Mouse (Mus musculus): ENCODE data around the gene Xrn2. TPM values are rescaled to one million over a fixed set of nuclear protein-coding genes. Genes with fewer than 3 reads are reported as not detected.

Gene Xrn2
- total and polyA plus RNA-seq, 2 experiments from 2014 or later: 78.9 to 94.6 TPM

- H3K27me3 ChIP-seq (ENCODE audit: insufficient read depth, low read length): no peaks in the 10 kb centered on the region
- H3K36me3 ChIP-seq (ENCODE audit: insufficient read depth): peaks cover 21% of the 10 kb centered on the region
- H3K9me3 ChIP-seq (ENCODE audit: low read length): no peaks in the 10 kb centered on the region
- WGBS: 83% methylated on average over 2 of the region's 2 CpGs
- no peak overlapping the region for H3K4me2 ChIP-seq (ENCODE audit: low read depth)
- DNase-seq (no peak), ATAC-seq (no peak)
- no peak for TF ChIP-seq CTCF (IDR thresholded peaks at IDR 0.05; ENCODE audit: low read depth)
- H3K4me1 ChIP-seq (ENCODE audit: insufficient read depth): no peaks in the 10 kb centered on the region
- no peak overlapping the region for H3K9ac ChIP-seq
- no peak overlapping the region for H3K4me3 ChIP-seq (ENCODE audit: low read depth, low read length)
- no peak overlapping the region for H3K27ac ChIP-seq (ENCODE audit: low read depth, low read length)
These were observed 40.6 kb downstream of the Xrn2 start for GRCm38 (mm10) chr2:147053229-147053892.

- no peak overlapping the region for H3K4me3 ChIP-seq (ENCODE audit: low read depth, low read length)
- H3K4me2 ChIP-seq (ENCODE audit: low read depth): no peak overlapping the region
- no peaks in the 10 kb centered on the region for H3K27me3 ChIP-seq (ENCODE audit: insufficient read depth, low read length)
- no peak for DNase-seq
- 90% methylated on average over 1 of the region's 1 CpGs for WGBS
- no peak overlapping the region for H3K9ac ChIP-seq
- H3K4me1 ChIP-seq (ENCODE audit: insufficient read depth): no peaks in the 10 kb centered on the region
- peaks cover 14% of the 10 kb centered on the region for H3K36me3 ChIP-seq (ENCODE audit: insufficient read depth)
- no peak for TF ChIP-seq CTCF (IDR thresholded peaks at IDR 0.05; ENCODE audit: low read depth)
- no peak for ATAC-seq
- no peak overlapping the region for H3K27ac ChIP-seq (ENCODE audit: low read depth, low read length)
- H3K9me3 ChIP-seq (ENCODE audit: low read length): no peaks in the 10 kb centered on the region
These were observed 54.9 kb downstream of the Xrn2 start for GRCm38 (mm10) chr2:147067480-147068246.

- Histone ChIP-seq H3K4me2 (ENCODE audit: low read depth) (no peak overlapping the region), H3K9me3 (ENCODE audit: low read length) (no peaks in the 10 kb centered on the region), H3K4me3 (ENCODE audit: low read depth, low read length) (no peak overlapping the region), H3K9ac (no peak overlapping the region), H3K27ac (ENCODE audit: low read depth, low read length) (no peak overlapping the region), H3K27me3 (ENCODE audit: insufficient read depth, low read length) (no peaks in the 10 kb centered on the region), H3K4me1 (ENCODE audit: insufficient read depth) (no peaks in the 10 kb centered on the region), H3K36me3 (ENCODE audit: insufficient read depth) (peaks cover 14% of the 10 kb centered on the region)
- DNase-seq: no peak
- no peak for TF ChIP-seq CTCF (IDR thresholded peaks at IDR 0.05; ENCODE audit: low read depth)
- WGBS: 5% methylated on average over 1 of the region's 1 CpGs
- no peak for ATAC-seq
These were observed 56.3 kb downstream of the Xrn2 start for GRCm38 (mm10) chr2:147069077-147069476.

GRCm38 (mm10) chr2:147070305-147070704 is 57.5 kb downstream of the Xrn2 start:
- H3K36me3 ChIP-seq (ENCODE audit: insufficient read depth): peaks cover 11% of the 10 kb centered on the region; the same call in 1 of the 2 replicates
- DNase-seq: no peak
- H3K27me3 ChIP-seq (ENCODE audit: insufficient read depth, low read length): no peaks in the 10 kb centered on the region
- H3K9ac ChIP-seq: no peak overlapping the region
- no peak overlapping the region for H3K4me3 ChIP-seq (ENCODE audit: low read depth, low read length)
- no peak for TF ChIP-seq CTCF (IDR thresholded peaks at IDR 0.05; ENCODE audit: low read depth)
- H3K27ac ChIP-seq (ENCODE audit: low read depth, low read length): no peak overlapping the region
- ATAC-seq: no peak
- no peak overlapping the region for H3K4me2 ChIP-seq (ENCODE audit: low read depth)
- no peaks in the 10 kb centered on the region for H3K4me1 ChIP-seq (ENCODE audit: insufficient read depth)
- no peaks in the 10 kb centered on the region for H3K9me3 ChIP-seq (ENCODE audit: low read length)
- WGBS: 88% methylated on average over 1 of the region's 1 CpGs

GRCm38 (mm10) chr2:147073962-147074361 is 61.2 kb downstream of the Xrn2 start:
- no peak; the same call in 1 of the 2 replicates for ATAC-seq
- Histone ChIP-seq H3K4me1 (ENCODE audit: insufficient read depth) (no peaks in the 10 kb centered on the region), H3K9me3 (ENCODE audit: low read length) (no peaks in the 10 kb centered on the region), H3K27ac (ENCODE audit: low read depth, low read length) (no peak overlapping the region), H3K36me3 (ENCODE audit: insufficient read depth) (peaks cover 18% of the 10 kb centered on the region), H3K4me2 (ENCODE audit: low read depth) (no peak overlapping the region), H3K9ac (no peak overlapping the region), H3K4me3 (ENCODE audit: low read depth, low read length) (no peak overlapping the region), H3K27me3 (ENCODE audit: insufficient read depth, low read length) (no peaks in the 10 kb centered on the region; the same call in 1 of the 2 replicates)
- WGBS: 11% methylated on average over 2 of the region's 2 CpGs
- no peak for TF ChIP-seq CTCF (IDR thresholded peaks at IDR 0.05; ENCODE audit: low read depth)
- DNase-seq: no peak

DNA sequence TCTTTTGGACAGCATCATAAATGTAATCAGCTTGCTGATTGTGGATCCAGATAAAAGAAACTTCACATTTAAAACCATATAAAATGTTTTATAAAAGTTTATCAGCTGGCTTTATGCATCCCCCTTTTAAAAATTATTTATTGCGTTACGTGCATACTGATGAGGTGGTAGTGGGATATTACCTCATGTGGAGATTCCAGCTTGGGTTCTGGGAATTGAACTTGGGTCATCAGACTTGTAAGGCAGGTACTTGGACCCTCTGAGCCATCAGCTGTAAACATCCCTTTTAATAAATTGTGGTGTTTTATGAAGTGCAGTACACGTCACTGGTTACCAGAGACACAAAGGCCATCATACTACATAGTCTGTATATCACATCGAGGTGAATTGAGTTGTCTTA is 61.6 kb downstream of the Xrn2 start:
- DNase-seq: no peak
- no peak overlapping the region for H3K4me3 ChIP-seq (ENCODE audit: low read depth, low read length)
- no peak for TF ChIP-seq CTCF (IDR thresholded peaks at IDR 0.05; ENCODE audit: low read depth)
- WGBS: 49% methylated on average over 4 of the region's 4 CpGs
- H3K36me3 ChIP-seq (ENCODE audit: insufficient read depth): peaks cover 18% of the 10 kb centered on the region
- no peak overlapping the region for H3K27ac ChIP-seq (ENCODE audit: low read depth, low read length)
- H3K27me3 ChIP-seq (ENCODE audit: insufficient read depth, low read length): peaks cover 3% of the 10 kb centered on the region
- no peaks in the 10 kb centered on the region for H3K9me3 ChIP-seq (ENCODE audit: low read length)
- no peak for ATAC-seq
- H3K4me2 ChIP-seq (ENCODE audit: low read depth): no peak overlapping the region
- H3K4me1 ChIP-seq (ENCODE audit: insufficient read depth): no peaks in the 10 kb centered on the region
- H3K9ac ChIP-seq: no peak overlapping the region

GRCm38 (mm10) chr2:147082391-147082790 is 69.6 kb downstream of the Xrn2 start:
- Histone ChIP-seq H3K4me2 (ENCODE audit: low read depth) (no peak overlapping the region), H3K9me3 (ENCODE audit: low read length) (no peaks in the 10 kb centered on the region), H3K4me3 (ENCODE audit: low read depth, low read length) (no peak overlapping the region), H3K27ac (ENCODE audit: low read depth, low read length) (no peak overlapping the region), H3K9ac (no peak overlapping the region), H3K4me1 (ENCODE audit: insufficient read depth) (no peaks in the 10 kb centered on the region), H3K36me3 (ENCODE audit: insufficient read depth) (no peaks in the 10 kb centered on the region), H3K27me3 (ENCODE audit: insufficient read depth, low read length) (peaks cover 60% of the 10 kb centered on the region)
- no peak for DNase-seq
- no peak for TF ChIP-seq CTCF (IDR thresholded peaks at IDR 0.05; ENCODE audit: low read depth)
- ATAC-seq: no peak
- 60% methylated on average over 4 of the region's 4 CpGs for WGBS
